Mouse (Mus musculus): ENCODE data around the gene Hs6st3. TPM values are rescaled to one million over a fixed set of nuclear protein-coding genes. Genes with fewer than 3 reads are reported as not detected.

The Hs6st3 gene
- polyA plus RNA-seq (2015; fragmentation: Nextera tagmentation; extraction: Ambion mirVana): not detected in 2 replicates

- peak within 1 kb of the TSS; percentile 53 for H3K4me3 ChIP-seq (ENCODE audit: low read depth, low read length)
Measured at GRCm38 (mm10) chr14:119137906-119138785, at the start of gene Hs6st3. Hs6st3 (plus strand) TSS chr14:119138341.

GRCm38 (mm10) chr14:119098851-119099569, 39.1 kb upstream of the Hs6st3 start, which contains the start of gene Uggt2:
Uggt2 (minus strand) TSS chr14:119099430.
- Histone ChIP-seq H3K9me3 (ENCODE audit: low read length) (no peaks in the 10 kb centered on the region), H3K4me3 (ENCODE audit: low read depth, low read length) (peak within 1 kb of the TSS; percentile 62), H3K4me2 (ENCODE audit: low read depth, low read length) (peak within 1 kb of the TSS; percentile 78), H3K27ac (ENCODE audit: low read depth) (no peak within 1 kb of the TSS), H3K9ac (replicated peaks) (peak within 1 kb of the TSS; percentile 67), H3K27me3 (ENCODE audit: insufficient read depth, low read length) (0 out of 2 replicates have a peak, but pooled peaks cover 14% of the 10 kb centered on the region), H3K36me3 (replicated peaks; ENCODE audit: insufficient read depth, low read length) (no peaks in the 10 kb centered on the region), H3K4me1 (ENCODE audit: insufficient read depth) (peaks cover 5% of the 10 kb centered on the region; the same call in 1 of the 2 replicates)
- peak; percentile 95 for ATAC-seq
- TF ChIP-seq EP300 (IDR thresholded peaks at IDR 0.05; ENCODE audit: low read depth) (no peak), CTCF (IDR thresholded peaks at IDR 0.05; ENCODE audit: low read depth) (peak; percentile 57)
- peak; percentile 75 for DNase-seq
- 2% methylated on average over 60 of the region's 72 CpGs for WGBS (ENCODE audit: insufficient replicate concordance)

More at GRCm38 (mm10) chr14:119137906-119138785, at the start of gene Hs6st3:
- WGBS (ENCODE audit: insufficient replicate concordance): 1% methylated on average over 92 of the region's 100 CpGs
- Histone ChIP-seq H3K27me3 (ENCODE audit: insufficient read depth, low read length) (peaks cover 46% of the 10 kb centered on the region), H3K36me3 (replicated peaks; ENCODE audit: insufficient read depth, low read length) (no peaks in the 10 kb centered on the region), H3K9me3 (ENCODE audit: low read length) (no peaks in the 10 kb centered on the region), H3K4me1 (ENCODE audit: insufficient read depth) (no peaks in the 10 kb centered on the region), H3K9ac (replicated peaks) (no peak within 1 kb of the TSS), H3K4me2 (ENCODE audit: low read depth, low read length) (peak within 1 kb of the TSS; percentile 75), H3K27ac (ENCODE audit: low read depth) (no peak within 1 kb of the TSS)
- no peak for TF ChIP-seq EP300 (IDR thresholded peaks at IDR 0.05; ENCODE audit: low read depth)
- TF ChIP-seq CTCF (IDR thresholded peaks at IDR 0.05; ENCODE audit: low read depth): no peak
- DNase-seq: peak; percentile 19
- ATAC-seq: no peak

- Histone ChIP-seq H3K27ac (ENCODE audit: low read depth) (no peak overlapping the region), H3K4me2 (ENCODE audit: low read depth, low read length) (peak overlapping the region; percentile 78), H3K4me1 (ENCODE audit: insufficient read depth) (peaks cover 5% of the 10 kb centered on the region; the same call in 1 of the 2 replicates), H3K9me3 (ENCODE audit: low read length) (no peaks in the 10 kb centered on the region), H3K27me3 (ENCODE audit: insufficient read depth, low read length) (0 out of 2 replicates have a peak, but pooled peaks cover 14% of the 10 kb centered on the region), H3K36me3 (replicated peaks; ENCODE audit: insufficient read depth, low read length) (no peaks in the 10 kb centered on the region), H3K9ac (replicated peaks) (peak overlapping the region; percentile 67), H3K4me3 (ENCODE audit: low read depth, low read length) (peak overlapping the region; percentile 62)
- WGBS (ENCODE audit: insufficient replicate concordance): 15% methylated on average over 13 of the region's 13 CpGs
- DNase-seq (no peak), ATAC-seq (peak; percentile 76)
- TF ChIP-seq CTCF (IDR thresholded peaks at IDR 0.05; ENCODE audit: low read depth): no peak
- TF ChIP-seq EP300 (IDR thresholded peaks at IDR 0.05; ENCODE audit: low read depth): no peak
Measured at GRCm38 (mm10) chr14:119099570-119099891, 38.6 kb upstream of the Hs6st3 start.

- H3K27ac ChIP-seq (ENCODE audit: low read depth): no peak overlapping the region
- no peak for TF ChIP-seq CTCF (IDR thresholded peaks at IDR 0.05; ENCODE audit: low read depth)
- TF ChIP-seq EP300 (IDR thresholded peaks at IDR 0.05; ENCODE audit: low read depth): no peak
- no peaks in the 10 kb centered on the region for H3K27me3 ChIP-seq (ENCODE audit: insufficient read depth, low read length)
- no peaks in the 10 kb centered on the region for H3K9me3 ChIP-seq (ENCODE audit: low read length)
- ATAC-seq (no peak), DNase-seq (no peak)
- H3K36me3 ChIP-seq (replicated peaks; ENCODE audit: insufficient read depth, low read length): no peaks in the 10 kb centered on the region
- H3K9ac ChIP-seq (replicated peaks): no peak overlapping the region
- no peak overlapping the region for H3K4me3 ChIP-seq (ENCODE audit: low read depth, low read length)
- no peaks in the 10 kb centered on the region for H3K4me1 ChIP-seq (ENCODE audit: insufficient read depth)
- no peak overlapping the region for H3K4me2 ChIP-seq (ENCODE audit: low read depth, low read length)
- 85% methylated on average over 8 of the region's 8 CpGs for WGBS (ENCODE audit: insufficient replicate concordance)
Measured at GRCm38 (mm10) chr14:119107591-119107990, 30.6 kb upstream of the Hs6st3 start.

GRCm38 (mm10) chr14:119108776-119109301, 29.3 kb upstream of the Hs6st3 start:
- Histone ChIP-seq H3K4me3 (ENCODE audit: low read depth, low read length) (no peak overlapping the region), H3K4me1 (ENCODE audit: insufficient read depth) (no peaks in the 10 kb centered on the region), H3K27me3 (ENCODE audit: insufficient read depth, low read length) (no peaks in the 10 kb centered on the region), H3K27ac (ENCODE audit: low read depth) (no peak overlapping the region), H3K9me3 (ENCODE audit: low read length) (no peaks in the 10 kb centered on the region), H3K36me3 (replicated peaks; ENCODE audit: insufficient read depth, low read length) (no peaks in the 10 kb centered on the region), H3K4me2 (ENCODE audit: low read depth, low read length) (no peak overlapping the region), H3K9ac (replicated peaks) (no peak overlapping the region)
- ATAC-seq (no peak), DNase-seq (no peak)
- TF ChIP-seq EP300 (IDR thresholded peaks at IDR 0.05; ENCODE audit: low read depth) (no peak), CTCF (IDR thresholded peaks at IDR 0.05; ENCODE audit: low read depth) (no peak)
- 73% methylated on average over 7 of the region's 7 CpGs for WGBS (ENCODE audit: insufficient replicate concordance)

- H3K4me1 ChIP-seq (ENCODE audit: insufficient read depth): no peaks in the 10 kb centered on the region
- no peak overlapping the region for H3K9ac ChIP-seq (replicated peaks)
- no peak for DNase-seq
- WGBS (ENCODE audit: insufficient replicate concordance): 78% methylated on average over 3 of the region's 3 CpGs
- no peak for TF ChIP-seq CTCF (IDR thresholded peaks at IDR 0.05; ENCODE audit: low read depth)
- no peak overlapping the region for H3K4me3 ChIP-seq (ENCODE audit: low read depth, low read length)
- H3K9me3 ChIP-seq (ENCODE audit: low read length): no peaks in the 10 kb centered on the region
- H3K27ac ChIP-seq (ENCODE audit: low read depth): no peak overlapping the region
- no peak overlapping the region for H3K4me2 ChIP-seq (ENCODE audit: low read depth, low read length)
- ATAC-seq: no peak
- no peaks in the 10 kb centered on the region for H3K36me3 ChIP-seq (replicated peaks; ENCODE audit: insufficient read depth, low read length)
- H3K27me3 ChIP-seq (ENCODE audit: insufficient read depth, low read length): no peaks in the 10 kb centered on the region
Measured at GRCm38 (mm10) chr14:119109776-119110218, 28.3 kb upstream of the Hs6st3 start.
